Mouse (Mus musculus) cerebellum, postnatal 25 days (tissue): ENCODE data around the gene Ulk3.

ENCODE experiments used
- DNase-seq, 2 experiments: peaks; one replicate each; pipeline ENCODE4 v3.0.0; 2021; ENCODE audit warnings: mixed read lengths in 2 of 2

Ulk3 gene

DNA sequence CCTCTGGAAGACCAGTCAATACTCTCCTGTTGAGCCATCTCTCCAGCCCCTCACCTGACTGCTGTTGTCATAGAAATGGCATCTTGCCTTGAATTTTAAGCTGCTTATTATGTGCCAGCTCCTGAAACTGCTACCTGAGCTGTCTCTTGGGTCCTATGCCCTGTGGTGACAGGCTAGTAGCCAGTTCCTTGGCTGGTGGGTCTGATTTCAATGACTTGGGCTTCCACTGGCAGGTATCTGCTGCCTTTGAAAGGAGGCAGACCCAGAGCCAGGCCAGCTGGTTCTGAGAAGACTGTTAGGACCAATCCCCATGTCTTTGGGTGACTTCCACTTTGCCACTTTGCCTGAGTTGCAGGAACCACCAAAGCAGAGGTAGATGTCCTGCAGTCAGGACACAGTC lies 14.9 kb upstream of the Ulk3 start:
- DNase-seq, result no peak

DNA sequence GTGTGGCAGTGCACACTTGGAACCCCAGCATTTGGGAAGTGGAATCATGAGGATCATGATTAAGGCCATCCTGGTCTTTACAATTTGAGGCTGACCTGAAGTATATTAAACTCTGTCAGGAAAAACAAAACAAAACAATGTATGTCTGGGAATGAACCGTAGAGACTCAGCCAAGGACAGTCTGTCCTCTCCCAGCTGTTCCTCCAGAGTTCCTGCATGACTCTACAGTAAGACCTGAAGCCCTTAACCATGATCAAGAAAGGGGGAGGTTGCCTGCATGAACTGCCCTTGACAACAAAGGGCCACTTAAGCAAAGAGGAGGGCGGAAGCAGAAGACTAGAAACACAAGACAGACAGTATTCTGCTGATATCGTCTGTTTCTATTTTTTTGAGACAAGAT lies 13.7 kb upstream of the Ulk3 start:
- no peak for DNase-seq

DNA sequence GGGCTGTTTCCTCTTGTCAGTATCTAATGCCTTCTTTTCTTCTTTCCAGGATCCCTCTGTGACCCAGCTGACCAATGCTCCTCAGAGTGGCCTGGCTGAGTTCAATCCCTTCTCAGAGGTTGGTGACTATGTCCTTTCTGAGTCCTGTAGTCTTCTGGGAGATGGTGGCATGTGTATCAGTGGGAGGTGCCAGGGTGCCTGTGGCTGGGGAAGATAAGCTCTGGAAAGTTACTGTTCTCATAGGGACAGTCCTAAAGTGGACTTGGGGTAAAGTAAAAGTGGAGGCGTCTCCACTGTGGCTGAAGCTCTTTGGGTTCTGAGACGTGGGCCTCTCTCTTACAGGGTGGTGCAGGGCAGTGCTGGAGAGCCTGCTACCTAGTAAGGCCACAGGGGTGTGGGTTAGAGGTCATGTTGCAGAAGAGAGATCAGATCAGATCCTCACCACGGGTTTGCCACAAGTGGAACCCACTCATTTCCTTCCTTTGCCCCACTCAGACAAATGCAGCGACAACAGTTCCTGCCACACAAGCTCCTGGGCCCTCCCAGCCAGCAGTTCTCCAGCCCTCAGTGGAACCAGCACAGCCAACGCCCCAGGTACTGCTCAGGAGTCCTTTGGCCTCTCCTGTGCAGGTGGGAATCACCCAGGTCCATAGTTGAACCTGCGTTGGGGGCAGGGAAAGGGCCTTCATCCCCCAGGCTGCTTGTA lies 12.0 kb upstream of the Ulk3 start:
- DNase-seq, result no peak

DNA sequence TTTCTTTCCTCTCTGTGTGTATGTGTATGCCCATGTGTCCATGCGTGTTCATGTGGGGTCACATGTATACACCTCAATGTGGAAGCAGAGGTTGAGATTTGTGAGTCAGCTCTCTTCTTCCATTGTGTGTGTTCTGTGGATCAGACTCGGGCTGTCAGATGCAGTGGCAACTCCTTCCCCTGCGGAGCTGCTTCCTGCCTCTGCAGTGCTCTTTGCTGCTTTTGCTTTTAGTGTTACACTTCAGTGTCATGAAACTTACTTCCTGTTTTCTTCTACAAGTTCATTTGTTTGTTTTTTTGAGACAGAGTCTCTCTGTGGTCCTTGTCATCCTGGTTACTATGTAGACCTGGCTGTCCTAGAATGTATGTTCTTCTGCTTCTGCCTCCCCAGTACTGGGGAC lies 4.3 kb upstream of the Ulk3 start:
- no peak for DNase-seq

DNA sequence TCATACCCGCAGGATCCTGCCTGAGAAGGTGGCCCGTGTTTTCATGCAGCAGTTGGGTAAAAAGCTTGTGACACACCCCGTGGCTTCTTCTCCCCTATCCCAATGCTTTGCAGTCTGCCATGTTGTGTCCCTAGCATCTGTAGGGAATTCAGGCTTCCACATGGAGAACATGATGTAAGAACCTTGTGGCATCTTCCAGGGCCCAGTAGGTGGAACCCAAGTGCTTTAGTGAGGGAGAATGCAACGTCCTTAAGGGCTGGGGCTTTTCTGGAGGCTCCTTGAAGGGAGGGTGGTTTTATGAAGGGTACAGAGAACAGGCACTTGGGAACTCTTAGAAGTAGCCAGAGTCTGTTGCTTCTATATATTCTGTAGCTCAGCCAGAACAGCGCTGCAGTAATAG lies 1.5 kb downstream of the Ulk3 start:
- peak in 1 of 2 experiments; percentile 32 for DNase-seq

DNA sequence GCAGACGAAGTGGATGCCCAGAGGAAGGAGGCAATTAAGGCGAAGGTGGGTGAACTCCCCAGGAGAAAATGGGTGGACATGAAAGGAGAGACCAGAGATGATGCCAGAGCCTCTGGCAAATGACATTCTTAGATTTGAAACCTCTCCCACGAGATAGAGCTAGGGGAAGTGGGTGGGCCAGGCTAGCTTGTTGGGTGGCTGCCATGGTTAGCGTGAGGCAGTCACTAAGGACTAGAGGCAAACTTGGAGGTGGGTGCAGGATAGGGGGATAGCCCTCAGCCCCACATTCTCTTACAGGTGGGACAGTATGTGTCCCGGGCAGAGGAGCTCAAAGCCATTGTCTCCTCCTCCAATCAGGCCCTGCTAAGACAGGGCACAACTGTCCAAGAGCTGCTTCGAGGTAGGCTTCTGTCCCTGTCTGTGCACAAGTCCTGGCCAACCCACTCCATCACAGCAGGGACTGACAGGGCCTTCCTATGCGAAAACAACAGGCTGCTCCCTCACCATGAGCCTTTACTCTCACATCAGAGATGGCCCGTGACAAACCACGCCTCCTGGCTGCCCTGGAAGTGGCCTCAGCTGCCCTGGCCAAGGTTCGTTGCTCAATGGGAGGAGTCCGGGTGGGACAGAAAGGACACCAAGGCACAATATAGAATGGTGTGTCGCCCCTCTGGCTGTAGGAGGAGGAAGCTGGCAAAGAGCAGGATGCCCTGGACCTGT lies 4.4 kb downstream of the Ulk3 start:
- DNase-seq, result peak in 1 of 2 experiments; percentile 38

DNA sequence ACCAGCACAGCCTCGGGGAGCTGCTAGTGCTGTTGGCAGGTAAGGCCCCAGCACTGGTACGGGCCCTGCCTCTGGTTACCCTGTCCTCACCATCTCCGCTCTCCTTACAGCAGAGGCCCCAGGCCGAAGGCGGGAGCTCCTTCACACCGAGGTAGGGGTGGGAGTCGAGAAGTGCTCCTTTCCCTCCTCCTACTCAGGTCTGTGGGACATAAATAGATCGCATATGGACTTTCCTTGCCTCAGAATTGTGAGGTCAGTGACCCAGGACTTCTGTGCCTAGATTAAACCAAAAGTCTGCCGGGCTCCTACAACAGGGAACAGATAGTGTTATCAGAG lies 4.9 kb downstream of the Ulk3 start:
- no peak for DNase-seq

DNA sequence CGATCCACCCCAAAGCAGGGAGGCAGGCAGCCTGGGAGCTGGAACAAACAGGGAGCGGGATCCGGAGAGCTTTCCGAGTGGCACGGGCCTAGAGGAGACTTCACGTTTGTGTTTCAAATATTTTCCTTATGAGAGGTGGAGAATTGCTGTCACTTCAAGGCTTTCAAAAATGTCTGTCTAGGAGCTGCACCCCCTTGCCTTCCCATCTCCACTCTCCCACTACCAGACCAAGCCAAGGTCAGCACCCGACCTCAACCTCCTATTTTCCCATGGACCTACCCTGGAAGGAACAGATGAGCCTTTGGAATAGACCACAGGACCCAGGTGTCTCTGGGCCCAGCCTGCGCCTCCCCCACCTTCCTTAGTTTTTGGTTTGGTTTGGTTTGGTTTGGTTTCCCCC lies 8.0 kb downstream of the Ulk3 start:
- no peak for DNase-seq

DNA sequence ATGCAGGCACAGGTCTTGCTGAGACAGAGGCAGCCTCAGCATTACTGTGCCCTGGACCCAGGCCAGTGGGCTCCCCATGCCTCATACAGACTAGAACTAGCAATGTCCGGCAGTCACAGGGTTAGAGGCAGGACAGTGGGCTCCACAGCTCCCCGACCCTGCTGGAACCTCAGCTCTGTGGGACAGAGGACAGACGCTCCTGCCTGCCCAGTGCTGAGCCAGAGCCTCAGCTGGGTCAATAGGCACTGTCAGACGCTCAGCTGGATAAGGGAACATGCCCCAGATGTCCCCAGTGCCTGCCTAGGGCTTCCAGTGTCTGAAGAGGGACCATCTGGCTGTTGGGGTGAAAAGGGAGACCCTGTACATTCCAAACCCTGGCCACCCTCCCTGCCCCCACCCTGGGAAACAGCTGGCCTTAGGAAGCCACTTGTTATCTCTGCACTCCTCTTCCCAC lies 8.7 kb downstream of the Ulk3 start:
- DNase-seq, result peak in 1 of 2 experiments; percentile 34

DNA sequence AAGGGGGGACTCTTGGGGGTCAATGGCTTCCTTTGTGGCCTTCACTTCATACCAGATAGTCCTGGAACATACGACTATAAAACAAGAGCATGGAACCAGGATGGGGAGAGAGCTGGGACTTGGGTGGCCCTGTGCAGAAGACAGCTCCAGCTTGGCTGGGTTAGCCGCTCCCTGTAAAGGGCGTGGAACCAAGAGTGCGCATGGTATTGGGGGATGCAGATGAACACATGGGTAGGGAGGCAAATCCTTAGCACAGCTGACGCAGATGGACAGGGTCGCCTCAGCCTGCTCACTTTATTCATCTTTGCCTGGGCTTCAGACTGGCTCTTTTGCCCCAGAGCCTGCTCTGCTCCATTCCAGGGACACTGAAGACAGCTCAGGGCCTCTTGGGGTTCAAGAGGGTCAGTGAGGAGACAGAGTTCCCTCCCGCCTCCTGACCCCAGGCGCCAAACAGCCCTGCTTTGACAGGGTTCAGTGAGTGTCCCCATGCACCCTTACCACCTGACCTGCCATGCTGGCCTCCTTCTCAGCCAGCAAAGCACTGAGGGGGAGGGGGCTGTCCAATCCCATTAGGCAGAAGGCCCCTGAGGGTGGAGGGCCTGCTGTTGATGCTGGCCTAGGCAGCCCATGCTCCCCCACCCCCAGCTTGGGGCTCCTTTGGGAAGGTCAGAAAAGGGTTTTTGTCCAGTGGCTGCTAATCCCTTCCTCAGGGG lies 9.8 kb downstream of the Ulk3 start:
- DNase-seq, result no peak

DNA sequence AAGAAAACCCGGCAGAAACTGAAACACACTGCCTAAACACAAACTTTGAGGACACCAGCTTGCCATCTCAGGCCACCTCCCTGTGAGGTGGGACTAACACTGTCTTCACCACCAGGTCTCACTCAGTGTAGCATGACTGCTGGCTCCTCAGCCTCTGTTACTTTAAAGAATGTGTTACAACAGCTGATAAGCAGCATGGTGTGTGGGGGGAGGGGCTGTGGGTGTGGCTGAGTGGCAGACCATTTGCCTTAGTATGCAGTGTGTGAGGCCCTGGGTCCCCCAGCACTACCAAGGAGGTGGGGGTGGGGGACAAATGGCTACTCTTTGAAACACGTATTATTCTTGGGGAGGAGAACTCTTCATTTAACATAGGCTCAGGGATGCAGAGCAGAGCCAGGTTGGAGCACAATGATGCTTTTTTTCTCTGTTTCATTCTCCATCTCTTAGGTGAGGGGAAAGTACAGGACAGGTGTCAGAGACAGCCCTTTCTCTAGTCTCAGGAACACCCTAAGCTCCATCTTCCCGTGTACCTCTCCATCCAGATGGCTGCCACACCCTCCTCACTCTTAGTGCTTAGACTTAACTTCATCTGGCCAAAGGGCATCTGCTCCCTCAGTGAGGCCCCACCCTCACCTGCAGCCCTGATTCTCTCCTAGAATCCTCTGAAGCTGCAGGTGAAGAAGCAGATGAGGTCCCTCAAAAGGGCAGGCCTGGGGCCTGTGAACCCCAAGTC lies 11.5 kb downstream of the Ulk3 start:
- DNase-seq, result peak in 1 of 2 experiments; percentile 36

DNA sequence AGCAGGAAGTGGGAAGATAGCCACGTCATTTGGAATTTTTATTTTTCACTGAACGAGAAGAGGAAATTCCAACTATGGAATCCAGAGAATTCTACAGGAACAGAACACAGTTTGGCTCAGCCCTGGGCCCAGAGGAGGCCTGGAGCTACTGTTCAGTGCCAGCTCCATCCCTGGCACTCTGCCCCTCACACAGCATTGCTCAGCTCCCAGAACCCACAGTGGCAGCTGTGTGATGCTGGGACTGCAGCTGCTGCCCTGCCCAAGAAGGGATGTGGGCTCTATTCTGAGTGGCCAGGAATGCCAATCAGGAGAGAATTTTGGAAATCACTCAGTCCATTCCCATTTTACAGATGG lies 12.1 kb downstream of the Ulk3 start:
- DNase-seq, result peak; percentile 53 to 71

DNA sequence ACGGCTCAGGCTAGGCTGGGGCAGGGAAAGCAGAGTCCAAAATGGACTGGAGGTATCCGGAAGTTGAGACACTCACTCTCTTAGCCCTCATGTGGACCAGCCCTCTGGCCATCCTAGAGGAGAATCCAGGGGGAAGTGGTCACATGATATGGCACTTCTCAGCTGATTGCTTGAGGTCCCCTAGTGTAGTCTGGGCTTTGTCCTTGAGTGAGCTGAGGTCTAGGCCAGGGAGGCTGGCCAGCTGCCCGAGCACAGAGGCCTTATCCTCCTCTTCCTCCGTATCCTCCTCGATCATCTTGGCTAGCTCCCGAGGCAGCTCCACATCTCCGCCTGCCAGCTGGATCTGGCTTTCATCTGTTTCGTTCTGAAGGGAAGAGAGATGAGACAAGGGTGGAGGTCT lies 12.8 kb downstream of the Ulk3 start:
- no peak for DNase-seq

DNA sequence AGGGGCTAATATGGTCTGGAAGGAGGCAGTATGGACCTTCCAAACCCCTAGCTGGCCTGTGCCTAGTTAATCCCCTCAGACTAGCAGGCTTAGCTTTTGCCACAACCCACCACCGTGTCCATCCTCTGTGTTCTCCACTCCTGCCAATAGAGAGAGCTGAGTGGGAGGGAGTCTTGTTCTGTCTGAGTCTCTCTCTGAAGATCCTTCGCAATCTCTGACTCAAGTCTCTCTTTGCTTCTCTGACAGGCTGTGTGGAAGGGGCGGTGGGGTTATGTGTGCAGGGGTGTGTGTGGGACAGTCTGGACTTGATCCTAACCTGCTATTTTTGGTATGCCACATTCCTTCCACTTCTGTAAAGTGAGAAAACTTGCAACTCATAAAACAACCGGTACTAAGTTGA lies 15.6 kb downstream of the Ulk3 start:
- no peak for DNase-seq

DNA sequence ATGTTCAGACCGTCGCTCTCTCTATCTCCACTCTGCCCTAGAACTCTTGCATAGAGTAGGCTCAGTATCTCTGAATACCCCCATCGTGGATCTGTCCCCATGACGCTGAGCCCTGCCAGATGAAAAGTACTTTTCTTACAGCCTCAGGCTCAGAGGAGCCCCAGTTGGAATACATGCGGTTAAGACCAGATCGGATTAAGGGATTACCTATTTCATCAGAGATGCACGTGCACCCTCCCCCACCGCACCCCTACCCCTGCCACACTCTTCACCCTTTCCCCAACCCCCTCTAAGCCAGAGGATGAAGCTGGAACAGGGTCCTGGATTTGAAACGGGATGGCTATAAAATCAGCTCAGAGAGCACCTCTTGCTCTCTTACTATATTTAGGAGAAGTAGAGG lies 16.3 kb downstream of the Ulk3 start:
- DNase-seq, result no peak

DNA sequence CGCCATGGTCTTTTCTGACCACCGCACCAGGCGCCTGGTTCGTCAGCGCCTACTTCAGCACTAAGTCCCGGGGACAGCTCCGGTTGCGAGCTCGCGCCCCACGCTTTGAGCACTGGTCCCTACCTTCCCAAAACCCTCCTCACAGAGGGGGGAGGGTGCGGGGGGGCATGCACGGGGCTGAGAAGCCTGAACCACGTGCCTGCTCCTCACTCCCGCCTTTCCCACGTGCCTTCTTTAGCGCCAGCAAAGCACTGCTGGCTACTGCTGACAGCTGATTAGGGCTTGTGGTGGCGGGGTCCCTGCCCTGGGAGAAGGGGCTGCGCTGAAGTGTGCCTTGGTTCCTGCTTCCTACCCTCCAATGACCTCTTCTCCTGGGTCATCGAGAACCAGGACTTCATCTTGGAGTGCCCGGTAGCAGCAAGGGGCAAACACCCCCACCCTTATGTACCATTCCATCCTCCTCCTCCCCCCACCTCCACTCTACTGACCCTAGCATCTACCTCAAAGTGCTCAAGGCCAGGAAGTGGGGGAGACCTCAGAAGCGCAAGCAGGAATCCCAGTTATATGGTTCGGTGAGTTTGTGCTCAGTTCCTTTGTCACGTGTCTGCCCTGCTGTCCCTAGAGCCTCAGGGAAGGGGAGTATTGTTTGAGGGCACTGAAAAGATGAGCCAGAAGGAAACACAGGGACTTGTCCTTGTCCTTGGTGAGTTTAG lies 17.0 kb downstream of the Ulk3 start, which contains the start of gene Cplx3:
TSS of gene Cplx3 (minus strand) at position 143 of the 713 bp plus-strand sequence.
- DNase-seq, result peak in 1 of 2 experiments; percentile 42

DNA sequence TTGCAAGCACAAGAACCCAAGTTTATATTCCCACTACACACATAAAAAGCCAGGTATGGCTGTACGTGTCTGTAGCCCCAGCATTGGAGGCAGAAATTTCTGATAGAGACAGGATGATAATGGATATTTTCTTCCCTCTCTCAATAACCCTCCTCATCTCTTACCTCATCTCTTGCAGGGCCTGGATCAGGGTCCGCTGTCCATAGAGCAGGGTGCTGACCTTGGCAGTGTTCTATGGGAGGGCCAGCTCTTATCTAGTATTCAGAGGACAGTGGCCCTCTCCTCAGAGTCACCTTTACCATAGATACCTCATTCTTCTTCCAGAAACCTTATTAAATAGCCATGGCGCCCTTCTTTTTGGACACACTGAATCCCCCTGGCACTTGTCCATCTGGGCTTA lies 20.6 kb downstream of the Ulk3 start:
- DNase-seq, result no peak

DNA sequence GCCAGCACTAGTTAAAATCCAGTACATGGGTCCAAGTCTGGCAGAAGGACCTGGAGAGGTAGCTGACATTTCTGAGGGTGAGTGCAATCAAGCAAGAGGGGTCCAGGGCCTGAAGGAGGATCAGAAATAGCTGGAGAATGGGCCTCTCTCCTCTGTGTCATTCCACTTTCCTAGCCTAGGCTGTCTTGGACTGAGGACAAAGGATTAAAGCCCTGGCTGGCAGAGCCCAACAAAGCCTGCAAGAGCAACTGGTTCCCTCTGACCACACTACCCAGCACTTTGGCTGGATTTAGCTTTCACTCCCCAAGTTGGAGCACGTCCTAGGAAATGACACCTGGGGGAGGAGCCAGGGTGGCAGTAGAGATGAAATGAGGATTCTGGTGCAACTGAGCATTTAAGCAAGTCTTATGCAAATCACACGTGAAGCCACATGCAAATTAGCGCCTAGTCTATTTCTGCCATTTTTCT lies 21.1 kb downstream of the Ulk3 start:
- DNase-seq, result peak; percentile 63 to 64

DNA sequence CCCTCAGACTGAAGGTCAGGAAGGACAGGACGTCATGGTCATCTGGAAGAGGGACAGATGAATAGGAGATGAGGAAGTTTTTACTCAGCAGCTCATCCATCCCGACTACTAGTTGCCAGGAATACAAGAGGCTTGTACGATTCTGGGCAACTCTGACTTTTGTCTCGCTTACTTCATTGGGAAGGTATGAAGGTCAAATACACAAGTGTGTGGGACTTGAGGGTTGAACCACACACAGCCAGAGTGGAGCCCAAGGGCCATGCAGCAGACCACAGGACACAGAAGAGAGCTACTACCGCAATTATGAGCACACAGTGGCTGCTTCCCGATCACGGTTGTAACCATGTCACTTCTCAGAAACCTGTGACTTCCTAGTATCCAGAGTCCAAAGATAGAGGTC lies 23.3 kb downstream of the Ulk3 start:
- DNase-seq, result no peak

DNA sequence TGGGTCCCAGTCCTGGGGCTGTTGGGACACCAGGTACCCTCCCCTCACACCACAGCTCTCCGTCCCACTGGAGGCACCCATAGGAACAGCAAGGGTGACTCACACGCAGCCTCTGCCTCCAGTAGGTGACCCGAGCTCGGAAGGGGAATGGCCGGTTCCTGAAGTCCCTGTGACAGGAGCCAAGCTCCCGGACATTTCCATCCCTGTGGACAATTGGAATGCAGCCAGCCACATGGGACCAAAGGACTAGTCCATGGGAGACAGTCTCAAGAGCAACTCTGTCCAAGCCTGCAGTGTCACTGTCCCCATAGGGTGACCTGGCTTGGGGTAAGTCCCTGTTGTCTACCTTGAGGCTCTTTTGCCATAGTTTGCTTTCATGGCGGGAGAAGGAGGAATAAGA lies 24.7 kb downstream of the Ulk3 start:
- DNase-seq, result peak in 1 of 2 experiments; percentile 40

DNA sequence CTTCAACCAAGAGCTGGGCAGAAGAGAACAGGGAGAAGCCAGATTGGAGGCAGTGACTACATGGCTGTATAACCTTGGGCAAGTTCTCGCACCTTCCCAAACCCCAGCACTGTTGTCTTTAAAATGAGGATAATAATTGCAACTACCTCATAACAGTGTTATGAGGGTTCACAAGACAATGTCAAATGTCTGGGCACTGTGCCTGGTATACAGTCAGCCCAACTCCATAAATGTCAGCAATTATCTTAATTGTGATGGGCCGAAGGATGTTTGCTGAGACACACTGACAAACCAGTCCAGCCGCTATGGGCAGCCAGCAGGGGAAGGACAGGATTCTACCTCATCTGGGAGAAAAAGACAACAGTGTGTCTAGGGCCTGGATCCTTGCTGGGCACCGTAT lies 25.5 kb downstream of the Ulk3 start:
- DNase-seq, result no peak

DNA sequence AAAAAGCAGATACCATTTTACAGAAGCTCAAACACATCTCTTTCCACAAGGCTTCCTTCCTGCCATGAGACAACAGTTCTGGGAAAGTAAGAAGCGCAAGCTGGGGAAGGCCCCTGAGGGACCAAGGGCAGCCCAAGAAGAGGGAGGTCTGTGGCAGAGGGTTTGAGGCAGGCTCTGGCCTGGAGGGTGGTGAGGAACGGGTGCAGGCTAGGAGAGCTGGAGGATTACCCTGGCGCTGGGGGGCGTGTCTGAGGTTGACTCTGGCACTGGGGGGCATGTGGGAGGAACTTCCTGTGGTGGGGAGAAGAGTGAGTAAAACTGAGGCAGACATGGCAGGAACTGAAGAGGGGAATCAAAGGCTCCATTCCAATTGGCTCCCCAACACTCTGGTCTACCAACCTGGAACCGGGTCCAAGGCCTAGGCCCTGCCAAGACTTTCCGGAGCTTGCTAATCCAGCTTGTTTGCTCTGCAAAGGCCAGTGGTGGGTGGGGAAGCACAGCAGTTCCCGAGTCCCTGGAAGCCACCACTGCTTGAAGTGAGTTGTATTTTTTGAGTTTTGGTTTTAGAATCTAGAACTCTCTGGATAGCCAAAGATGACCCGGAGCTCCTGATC lies 28.4 kb downstream of the Ulk3 start:
- no peak for DNase-seq
